Mouse (Mus musculus): ENCODE results near the gene Acan.

Acan gene

GRCm38 (mm10) chr7:79053383-79053889 is at the start of gene Acan:
Acan (plus strand) TSS chr7:79053483.
- in situ Hi-C loops (cut with MboI): no loop called here

GRCm38 (mm10) chr7:79021293-79021905 is 31.9 kb upstream of the Acan start:
- in situ Hi-C loops (cut with MboI): no loop called here

GRCm38 (mm10) chr7:79029138-79029537 is 24.1 kb upstream of the Acan start:
- in situ Hi-C loops (cut with MboI): no loop called here

- in situ Hi-C loops (cut with MboI): no loop called here
These were observed 19.5 kb upstream of the Acan start for GRCm38 (mm10) chr7:79033745-79034144.

GRCm38 (mm10) chr7:79034521-79034920 is 18.8 kb upstream of the Acan start:
- in situ Hi-C loops (cut with MboI): no loop called here

GRCm38 (mm10) chr7:79052081-79052480 is 1.2 kb upstream of the Acan start:
- in situ Hi-C loops (cut with MboI): no loop called here

GRCm38 (mm10) chr7:79052521-79053382 is 531 bp upstream of the Acan start:
- in situ Hi-C loops (cut with MboI): no loop called here

- in situ Hi-C loops (cut with MboI): no loop called here
These were observed 828 bp downstream of the Acan start for GRCm38 (mm10) chr7:79054111-79054510.

- in situ Hi-C loops (cut with MboI): no loop called here
These were observed 5.3 kb downstream of the Acan start for GRCm38 (mm10) chr7:79058546-79058945.

- in situ Hi-C loops (cut with MboI): no loop called here
These were observed 14.2 kb downstream of the Acan start for GRCm38 (mm10) chr7:79067466-79067865.

- in situ Hi-C loops (cut with MboI): no loop called here
These were observed 14.9 kb downstream of the Acan start for GRCm38 (mm10) chr7:79068231-79068630.

- in situ Hi-C loops (cut with MboI): no loop called here
These were observed 25.9 kb downstream of the Acan start for GRCm38 (mm10) chr7:79079212-79079611.

- in situ Hi-C loops (cut with MboI): no loop called here
These were observed 27.5 kb downstream of the Acan start for GRCm38 (mm10) chr7:79080572-79081399.

- in situ Hi-C loops (cut with MboI): no loop called here
These were observed 35.8 kb downstream of the Acan start for GRCm38 (mm10) chr7:79089111-79089510.

- in situ Hi-C loops (cut with MboI): no loop called here
These were observed 43.2 kb downstream of the Acan start for GRCm38 (mm10) chr7:79096492-79096891.

- in situ Hi-C loops (cut with MboI): no loop called here
These were observed 60.6 kb downstream of the Acan start for GRCm38 (mm10) chr7:79113848-79114247.

- in situ Hi-C loops (cut with MboI): no loop called here
These were observed 70.2 kb downstream of the Acan start for GRCm38 (mm10) chr7:79123465-79123864.

- in situ Hi-C loops (cut with MboI): no loop called here
These were observed 76.6 kb downstream of the Acan start for GRCm38 (mm10) chr7:79129883-79130282.

- in situ Hi-C loops (cut with MboI): no loop called here
These were observed 77.1 kb downstream of the Acan start for GRCm38 (mm10) chr7:79130385-79130784.

- in situ Hi-C loops (cut with MboI): no loop called here
These were observed 77.7 kb downstream of the Acan start, which contains the start of gene Hapln3 for GRCm38 (mm10) chr7:79130843-79131444. Hapln3 (minus strand) TSS chr7:79131018.

GRCm38 (mm10) chr7:79133391-79133790 is 80.1 kb downstream of the Acan start:
- in situ Hi-C loops (cut with MboI): no loop called here
